Mouse (Mus musculus) intestine, embryonic 16.5 days (tissue): ENCODE measurements at regions not wholly inside any gene's neighbourhood (a gene's known extent, or its start where the extent isn't known, plus 50 kb on each side); places are given as distances from the start of the nearest gene placed in this dataset.

Experiments used
- ATAC-seq: fragments of 200-750 bp; cut with Nextera tagmentation; 2 replicates; pipeline ENCODE4 v1.8.0; 2017; ENCODE audit warnings: moderate TSS enrichment, moderate library complexity
- H3K27ac ChIP-seq: fragments of 300-500 bp; sonication (generic); 2 replicates; pipeline ENCODE4 v1.5.1; 2014; ENCODE audit warnings: mild to moderate bottlenecking, low read length
- H3K27me3 ChIP-seq: fragments of 300-500 bp; sonication (generic); replicated peaks from 2 replicates; pipeline ENCODE4 v1.6.1; 2014; ENCODE audit warnings: low read length, control low read depth, mixed read lengths; ENCODE audit not compliant: control insufficient read depth, insufficient read depth
- H3K36me3 ChIP-seq: fragments of 300-500 bp; sonication (generic); 2 replicates; pipeline ENCODE4 v1.6.1; 2014; ENCODE audit warnings: low read length, control low read depth; ENCODE audit not compliant: control insufficient read depth, insufficient read depth
- H3K4me1 ChIP-seq: fragments of 300-500 bp; sonication (generic); 2 replicates; pipeline ENCODE4 v1.6.1; 2014; ENCODE audit warnings: low read length, control low read depth, mixed read lengths; ENCODE audit not compliant: control insufficient read depth, insufficient read depth
- H3K4me2 ChIP-seq: fragments of 300-500 bp; sonication (generic); 2 replicates; pipeline ENCODE4 v1.6.1; 2014; ENCODE audit warnings: low read depth, low read length, control low read depth
- H3K4me3 ChIP-seq: fragments of 300-500 bp; sonication (generic); 2 replicates; pipeline ENCODE4 v1.5.1; 2014; ENCODE audit warnings: mild to moderate bottlenecking, low read length
- H3K9ac ChIP-seq: fragments of 300-500 bp; sonication (generic); 2 replicates; pipeline ENCODE4 v1.6.1; 2014; ENCODE audit warnings: low read depth, low read length
- H3K9me3 ChIP-seq: fragments of 300-500 bp; sonication (generic); 2 replicates; pipeline ENCODE4 v1.6.1; 2016; ENCODE audit warnings: low read length, control low read depth; ENCODE audit not compliant: control insufficient read depth
- WGBS: fragments of 180-500 bp; shearing (Covaris S2); extraction: QIAGEN DNeasy Blood & Tissue Kit; methylation state at CpG from one replicate; pipeline ENCODE4 v1.1.7; 2014; 5-methylcytosine and 5-hydroxymethylcytosine counted together

DNA sequence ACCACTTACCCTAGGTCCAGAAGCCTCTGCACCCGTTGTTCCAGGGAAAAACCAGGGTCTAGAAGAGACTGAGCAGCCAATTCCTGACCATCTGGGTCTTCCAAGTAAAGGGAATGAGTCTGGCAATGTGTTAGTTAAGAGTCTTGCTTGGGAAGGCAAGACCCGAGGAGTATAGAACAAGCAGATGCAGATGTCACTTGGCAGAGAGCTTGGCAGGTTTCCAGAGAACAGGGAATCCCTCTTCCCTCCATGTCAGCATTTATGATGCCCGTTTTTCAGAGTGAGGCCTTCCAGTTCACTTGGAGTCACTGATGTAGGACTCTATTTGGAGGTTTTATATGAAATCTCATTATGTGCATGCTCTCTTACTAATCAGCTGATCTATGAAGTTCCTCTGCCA, 231.1 kb downstream of the Bcl2 start:
- Histone ChIP-seq H3K4me3 (no peak overlapping the region), H3K27me3 (no peaks in the 10 kb centered on the region), H3K9ac (no peak overlapping the region), H3K36me3 (no peaks in the 10 kb centered on the region), H3K27ac (no peak overlapping the region), H3K4me1 (no peaks in the 10 kb centered on the region; the same call in 1 of the 2 replicates), H3K9me3 (no peaks in the 10 kb centered on the region), H3K4me2 (no peak overlapping the region)
- WGBS: 42% methylated on average over 3 of the region's 3 CpGs
- no peak for ATAC-seq

DNA sequence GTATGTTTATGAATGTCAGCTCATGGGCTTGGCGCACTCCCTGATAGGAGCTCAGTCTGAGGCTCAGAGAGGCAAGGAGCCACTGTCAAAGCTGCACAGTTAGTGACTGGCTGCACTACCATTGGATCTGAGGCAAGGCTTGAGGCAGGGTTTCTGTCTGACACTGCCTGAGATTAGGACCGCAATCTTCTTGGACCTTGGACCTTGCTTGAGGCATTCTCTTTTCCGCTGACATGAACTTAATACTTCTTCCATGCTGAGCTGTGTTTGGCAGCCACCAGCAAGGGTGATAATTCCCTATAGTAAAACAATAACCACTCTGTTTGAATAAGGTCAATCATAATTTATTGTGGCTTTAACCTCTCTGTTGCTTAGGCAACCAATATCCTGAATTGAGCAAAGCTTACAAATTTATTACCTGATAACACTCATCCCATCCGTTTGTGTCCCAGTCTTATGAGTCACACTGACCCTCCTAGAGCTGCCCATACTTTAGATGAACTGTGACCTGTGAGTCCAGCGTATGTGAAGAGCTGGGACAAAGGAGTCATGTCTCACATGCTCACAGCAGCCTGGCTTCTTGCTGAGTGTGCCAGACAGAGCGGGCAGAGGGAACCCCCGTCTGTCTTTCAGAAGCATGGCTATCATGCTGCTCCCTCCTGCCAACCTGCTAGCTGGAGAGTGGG, 236.3 kb downstream of the Bcl2 start:
- peak; percentile 96 for ATAC-seq
- peak overlapping the region; percentile 91 for H3K27ac ChIP-seq
- H3K27me3 ChIP-seq: no peaks in the 10 kb centered on the region
- WGBS: 40% methylated on average over 7 of the region's 7 CpGs
- peaks cover 9% of the 10 kb centered on the region; the same call in 1 of the 2 replicates for H3K4me1 ChIP-seq
- H3K4me2 ChIP-seq: no peak overlapping the region
- H3K9ac ChIP-seq: no peak overlapping the region
- no peaks in the 10 kb centered on the region for H3K9me3 ChIP-seq
- no peak overlapping the region for H3K4me3 ChIP-seq
- H3K36me3 ChIP-seq: no peaks in the 10 kb centered on the region

DNA sequence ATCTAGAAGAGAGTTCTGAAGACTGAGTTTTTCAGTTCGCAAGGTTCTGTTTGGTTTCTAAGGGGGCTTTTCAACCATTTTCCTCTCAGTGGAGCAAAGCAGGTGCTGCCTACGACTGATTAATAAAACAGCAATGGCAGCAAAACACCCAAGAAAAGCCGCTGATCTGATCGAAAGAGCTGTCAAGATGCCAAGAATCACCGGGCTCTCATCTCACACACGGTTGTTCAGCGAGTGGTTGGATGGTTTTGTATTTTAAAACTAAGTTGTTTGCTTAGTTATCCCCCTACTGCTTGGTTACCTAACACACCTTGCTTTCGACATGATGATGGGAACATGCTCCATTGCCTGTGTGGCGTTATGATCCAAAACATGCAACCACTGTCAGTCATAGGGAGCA, 246.1 kb downstream of the Bcl2 start:
- H3K4me3 ChIP-seq: no peak overlapping the region
- H3K4me2 ChIP-seq: no peak overlapping the region
- no peak overlapping the region for H3K9ac ChIP-seq
- H3K36me3 ChIP-seq: no peaks in the 10 kb centered on the region
- ATAC-seq: no peak
- 90% methylated on average over 9 of the region's 9 CpGs for WGBS
- H3K27me3 ChIP-seq: no peaks in the 10 kb centered on the region
- H3K9me3 ChIP-seq: no peaks in the 10 kb centered on the region
- H3K27ac ChIP-seq: no peak overlapping the region
- no peaks in the 10 kb centered on the region for H3K4me1 ChIP-seq

DNA sequence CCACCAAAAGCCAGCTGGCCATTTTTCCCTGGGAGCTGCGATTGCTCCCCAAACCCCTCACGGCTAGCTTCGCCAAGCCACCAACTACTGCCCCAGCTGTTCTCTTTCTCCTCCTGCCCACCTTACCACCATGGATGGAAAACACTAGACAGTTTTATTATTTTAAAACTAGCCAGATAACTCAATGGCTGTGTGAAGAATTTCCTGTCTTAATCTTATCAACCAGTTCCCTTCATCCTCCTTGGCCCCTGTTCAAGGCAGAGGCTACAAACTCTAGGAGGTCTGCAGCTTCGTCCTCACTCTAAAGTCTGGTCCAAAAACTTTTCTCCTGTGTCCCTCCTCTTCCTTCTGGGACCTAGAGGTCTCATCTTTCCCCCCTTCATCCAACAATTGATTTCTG, 247.4 kb downstream of the Bcl2 start:
- Histone ChIP-seq H3K4me1 (no peaks in the 10 kb centered on the region), H3K9ac (no peak overlapping the region), H3K27ac (no peak overlapping the region), H3K4me3 (no peak overlapping the region), H3K9me3 (no peaks in the 10 kb centered on the region), H3K27me3 (no peaks in the 10 kb centered on the region), H3K4me2 (no peak overlapping the region), H3K36me3 (no peaks in the 10 kb centered on the region)
- no peak for ATAC-seq
- 76% methylated on average over 4 of the region's 4 CpGs for WGBS

DNA sequence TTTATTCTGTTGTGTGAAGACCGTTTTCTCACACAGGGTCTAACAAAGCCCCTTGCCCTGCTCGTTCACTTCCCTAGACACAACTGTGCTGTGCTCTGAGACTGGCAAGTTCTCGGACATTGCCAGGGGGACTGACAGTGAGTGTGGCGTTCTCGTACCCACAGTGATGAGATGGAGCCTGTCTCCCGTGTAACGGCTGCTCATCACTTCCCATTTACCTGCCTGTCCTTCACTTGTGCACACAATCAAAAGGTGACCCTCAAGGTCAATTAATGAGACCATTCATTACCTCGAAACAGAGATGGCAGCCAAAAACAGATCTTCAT, 248.1 kb downstream of the Bcl2 start:
- no peak overlapping the region for H3K9ac ChIP-seq
- H3K4me2 ChIP-seq: no peak overlapping the region
- no peaks in the 10 kb centered on the region for H3K9me3 ChIP-seq
- ATAC-seq: no peak
- no peaks in the 10 kb centered on the region for H3K4me1 ChIP-seq
- H3K4me3 ChIP-seq: no peak overlapping the region
- no peak overlapping the region for H3K27ac ChIP-seq
- 56% methylated on average over 8 of the region's 8 CpGs for WGBS
- H3K27me3 ChIP-seq: no peaks in the 10 kb centered on the region
- no peaks in the 10 kb centered on the region for H3K36me3 ChIP-seq

DNA sequence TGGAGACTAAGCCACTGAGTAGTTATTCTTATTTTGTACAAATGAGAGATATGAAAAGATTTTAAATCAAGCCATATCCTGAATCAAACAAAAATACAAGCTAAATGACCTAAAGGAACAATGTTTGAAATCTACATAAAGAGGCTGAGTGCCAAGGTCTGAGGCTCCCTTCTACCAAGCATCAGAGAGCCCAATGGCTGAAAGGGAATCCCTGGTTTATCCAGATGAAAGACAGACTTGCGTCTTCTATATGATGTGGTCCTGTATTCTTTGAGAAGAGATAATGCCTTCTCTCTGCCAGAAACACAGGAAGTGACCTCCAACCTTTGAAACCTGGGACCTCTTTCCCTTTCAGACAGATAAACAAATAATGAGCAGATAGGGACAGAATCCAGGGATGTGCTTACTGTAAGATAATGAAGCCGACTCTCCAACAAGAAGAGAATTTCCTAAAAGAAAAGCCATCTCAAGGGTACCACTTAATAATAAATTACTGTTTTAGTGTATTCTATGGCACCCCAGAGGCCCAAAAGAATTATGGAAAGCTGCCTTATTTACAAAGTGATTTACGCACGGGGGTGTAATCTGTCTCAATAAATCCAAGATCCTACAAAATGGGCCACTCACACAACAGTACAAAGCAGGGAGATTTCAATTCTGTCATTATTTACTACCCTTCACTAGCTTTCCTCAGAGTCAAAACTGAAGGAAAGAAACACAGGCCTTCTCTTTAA, 248.7 kb downstream of the Bcl2 start:
- H3K27ac ChIP-seq: no peak overlapping the region
- 39% methylated on average over 4 of the region's 4 CpGs for WGBS
- no peak overlapping the region for H3K4me3 ChIP-seq
- H3K4me2 ChIP-seq: no peak overlapping the region
- no peaks in the 10 kb centered on the region for H3K9me3 ChIP-seq
- no peak for ATAC-seq
- H3K9ac ChIP-seq: no peak overlapping the region
- H3K27me3 ChIP-seq: no peaks in the 10 kb centered on the region
- H3K4me1 ChIP-seq: no peaks in the 10 kb centered on the region
- H3K36me3 ChIP-seq: no peaks in the 10 kb centered on the region

DNA sequence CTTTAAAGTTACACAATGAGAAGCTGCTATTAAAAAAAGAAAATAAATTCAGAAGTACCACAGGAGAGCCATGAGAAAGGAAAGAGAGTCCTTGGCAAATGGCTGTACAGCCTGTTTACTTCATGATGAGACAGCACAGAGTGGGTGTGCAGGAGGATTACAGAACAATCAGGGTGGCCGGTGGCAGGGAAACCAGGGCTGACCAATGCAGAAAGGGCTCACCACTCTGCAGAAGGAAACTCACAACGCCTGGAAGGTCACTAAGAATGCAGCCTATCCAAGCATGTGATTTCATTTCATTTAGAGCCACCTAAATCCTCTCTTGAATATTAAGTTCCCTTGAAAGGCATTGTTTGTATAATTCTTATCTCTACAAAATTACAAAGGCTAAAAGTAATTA, 249.3 kb downstream of the Bcl2 start:
- Histone ChIP-seq H3K36me3 (no peaks in the 10 kb centered on the region), H3K4me2 (no peak overlapping the region), H3K4me3 (no peak overlapping the region), H3K9ac (no peak overlapping the region), H3K27ac (no peak overlapping the region), H3K9me3 (no peaks in the 10 kb centered on the region), H3K4me1 (no peaks in the 10 kb centered on the region), H3K27me3 (no peaks in the 10 kb centered on the region)
- ATAC-seq: no peak
- 46% methylated on average over 2 of the region's 2 CpGs for WGBS

DNA sequence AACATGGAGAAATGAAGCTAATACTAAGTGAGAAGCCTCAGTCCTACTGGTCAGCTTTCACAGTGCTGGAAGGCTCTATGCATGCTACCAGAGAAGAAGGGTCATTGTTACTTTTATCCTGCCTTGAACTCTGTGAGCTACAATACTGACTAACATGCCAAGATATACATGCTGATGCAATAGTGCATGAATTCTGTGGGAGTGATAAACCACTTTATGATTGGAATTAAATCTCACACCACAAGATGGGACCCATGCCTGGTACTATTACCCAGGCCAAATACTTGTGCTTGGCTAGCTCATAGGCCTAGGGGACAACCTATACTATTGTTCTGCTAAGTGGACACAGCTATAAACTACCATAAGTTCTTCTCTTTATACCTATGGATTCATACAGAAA, 251.5 kb downstream of the Bcl2 start:
- no peaks in the 10 kb centered on the region for H3K27me3 ChIP-seq
- H3K27ac ChIP-seq: no peak overlapping the region
- H3K9me3 ChIP-seq: no peaks in the 10 kb centered on the region
- H3K36me3 ChIP-seq: no peaks in the 10 kb centered on the region
- H3K4me2 ChIP-seq: no peak overlapping the region
- H3K9ac ChIP-seq: no peak overlapping the region
- ATAC-seq: no peak
- H3K4me1 ChIP-seq: no peaks in the 10 kb centered on the region
- no peak overlapping the region for H3K4me3 ChIP-seq

DNA sequence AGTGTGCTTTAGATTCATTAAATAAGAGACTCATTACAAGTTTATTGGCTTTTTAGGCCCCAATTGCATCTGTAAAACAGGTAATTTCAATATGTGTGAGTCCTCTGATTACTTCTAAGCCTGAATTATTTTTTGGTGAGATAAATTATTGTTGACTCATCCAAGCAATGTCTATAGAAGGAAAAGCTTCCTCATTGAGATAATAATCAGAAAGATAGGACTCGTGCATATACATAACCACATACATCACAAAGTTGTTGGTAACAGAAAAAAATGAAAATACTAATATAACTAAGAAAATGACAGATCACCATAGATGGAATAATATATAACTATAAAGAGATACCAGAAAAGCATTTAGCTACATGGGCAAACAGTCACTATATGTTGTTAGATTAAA, 252.0 kb downstream of the Bcl2 start:
- ATAC-seq: no peak
- no peaks in the 10 kb centered on the region for H3K4me1 ChIP-seq
- no peaks in the 10 kb centered on the region for H3K27me3 ChIP-seq
- H3K4me3 ChIP-seq: no peak overlapping the region
- WGBS: 84% methylated on average over 1 of the region's 1 CpGs
- H3K9ac ChIP-seq: no peak overlapping the region
- H3K27ac ChIP-seq: no peak overlapping the region
- no peaks in the 10 kb centered on the region for H3K36me3 ChIP-seq
- no peak overlapping the region for H3K4me2 ChIP-seq
- no peaks in the 10 kb centered on the region for H3K9me3 ChIP-seq

DNA sequence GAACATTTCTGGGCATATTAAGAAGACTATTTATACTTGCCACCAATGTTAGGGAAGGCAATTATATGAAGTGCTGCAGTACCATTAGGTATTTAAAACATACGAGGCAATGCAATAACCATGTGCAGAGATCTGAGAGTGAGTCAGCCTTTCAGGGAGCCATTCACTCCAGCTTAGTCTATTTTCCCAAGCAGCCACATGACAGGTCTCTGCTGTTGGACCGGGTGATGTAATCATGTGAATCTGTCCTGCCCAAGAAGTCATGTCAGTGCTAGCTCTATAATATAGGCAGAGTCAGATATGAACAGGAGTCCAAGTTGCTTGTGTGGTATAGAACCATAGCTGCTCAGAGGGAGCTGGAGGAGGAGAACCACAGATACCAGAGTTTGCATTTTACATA, 253.1 kb downstream of the Bcl2 start:
- H3K9ac ChIP-seq: no peak overlapping the region
- H3K27ac ChIP-seq: no peak overlapping the region
- no peaks in the 10 kb centered on the region for H3K27me3 ChIP-seq
- 44% methylated on average over 2 of the region's 2 CpGs for WGBS
- H3K9me3 ChIP-seq: no peaks in the 10 kb centered on the region
- no peaks in the 10 kb centered on the region for H3K36me3 ChIP-seq
- no peak overlapping the region for H3K4me2 ChIP-seq
- no peaks in the 10 kb centered on the region for H3K4me1 ChIP-seq
- peak; percentile 91 for ATAC-seq
- H3K4me3 ChIP-seq: no peak overlapping the region
